Mouse (Mus musculus) kidney, embryonic 15.5 days (tissue): Measurements from ENCODE around the gene Vgll4. TPM values are rescaled to one million over a fixed set of nuclear protein-coding genes. Genes with fewer than 3 reads are reported as not detected.

Source experiments
- ATAC-seq: fragments of 200-750 bp; cut with Nextera tagmentation; replicated peaks from 2 replicates; pipeline ENCODE4 v1.8.0; 2017; ENCODE audit warnings: moderate TSS enrichment; ENCODE audit not compliant: low FRiP score
- H3K27ac ChIP-seq: fragments of 300-500 bp; sonication (generic); 2 replicates; pipeline ENCODE4 v1.5.1; 2015; ENCODE audit warnings: mild to moderate bottlenecking, inconsistent platforms
- H3K27me3 ChIP-seq: fragments of 300-500 bp; sonication (generic); 2 replicates; pipeline ENCODE4 v1.6.1; 2015; ENCODE audit warnings: inconsistent platforms
- H3K36me3 ChIP-seq: fragments of 300-500 bp; sonication (generic); 2 replicates; pipeline ENCODE4 v1.6.1; 2015; ENCODE audit warnings: inconsistent platforms
- H3K4me1 ChIP-seq: fragments of 300-500 bp; sonication (generic); 2 replicates; pipeline ENCODE4 v1.6.1; 2015; ENCODE audit warnings: inconsistent platforms
- H3K4me2 ChIP-seq: fragments of 300-500 bp; sonication (generic); 2 replicates; pipeline ENCODE4 v1.6.1; 2015; ENCODE audit warnings: moderate library complexity, mild to moderate bottlenecking, inconsistent platforms
- H3K4me3 ChIP-seq: fragments of 300-500 bp; sonication (generic); replicated peaks from 2 replicates; pipeline ENCODE4 v1.5.1; 2015; ENCODE audit warnings: mild to moderate bottlenecking, inconsistent platforms
- H3K9ac ChIP-seq: fragments of 300-500 bp; sonication (generic); 2 replicates; pipeline ENCODE4 v1.6.1; 2015; ENCODE audit warnings: mild to moderate bottlenecking, inconsistent platforms
- H3K9me3 ChIP-seq: fragments of 300-500 bp; sonication (generic); replicated peaks from 2 replicates; pipeline ENCODE4 v1.6.1; 2016; ENCODE audit warnings: inconsistent platforms
- WGBS: fragments of 180-500 bp; shearing (Covaris S2); methylation state at CpG from one replicate; pipeline ENCODE4 v1.1.7; 2015; ENCODE audit warnings: mixed read lengths; 5-methylcytosine and 5-hydroxymethylcytosine counted together
- polyA plus RNA-seq: library from polyadenylated mRNA; unstranded; fragments of >200 nt; fragmentation: Nextera tagmentation; extraction: Ambion mirVana; gene quantifications from 2 replicates; pipeline ENCODE4 v1.2.1, GENCODE M21; 2015

Vgll4 gene
- polyA plus RNA-seq, 1 experiment from 2014 or later: 110 TPM

- 76% methylated on average over 5 of the region's 5 CpGs for WGBS
- no peak overlapping the region for H3K4me3 ChIP-seq
- no peaks in the 10 kb centered on the region for H3K36me3 ChIP-seq
- ATAC-seq: no peak
- H3K4me1 ChIP-seq: peaks cover 35% of the 10 kb centered on the region
- H3K27me3 ChIP-seq: peaks cover 26% of the 10 kb centered on the region
- H3K9ac ChIP-seq: no peak overlapping the region
- no peak overlapping the region for H3K27ac ChIP-seq
- no peak overlapping the region for H3K4me2 ChIP-seq
- H3K9me3 ChIP-seq: no peaks in the 10 kb centered on the region
These were observed 1.1 kb upstream of the Vgll4 start for GRCm38 (mm10) chr6:114970895-114971294.

GRCm38 (mm10) chr6:114970386-114970785 lies 592 bp upstream of the Vgll4 start:
- Histone ChIP-seq H3K4me3 (no peak overlapping the region), H3K4me2 (peak overlapping the region; percentile 100), H3K36me3 (no peaks in the 10 kb centered on the region), H3K27me3 (peaks cover 26% of the 10 kb centered on the region), H3K4me1 (peaks cover 35% of the 10 kb centered on the region), H3K9me3 (no peaks in the 10 kb centered on the region), H3K9ac (no peak overlapping the region), H3K27ac (no peak overlapping the region)
- ATAC-seq: no peak
- WGBS: 35% methylated on average over 6 of the region's 6 CpGs

GRCm38 (mm10) chr6:114968361-114969212 lies 1.2 kb downstream of the Vgll4 start:
- under 1% methylated on average over 82 of the region's 82 CpGs for WGBS
- Histone ChIP-seq H3K36me3 (no peaks in the 10 kb centered on the region), H3K27ac (peak overlapping the region; percentile 82), H3K4me3 (peak overlapping the region; percentile 67), H3K27me3 (peaks cover 26% of the 10 kb centered on the region), H3K9me3 (no peaks in the 10 kb centered on the region), H3K9ac (peak overlapping the region; percentile 62), H3K4me1 (peaks cover 41% of the 10 kb centered on the region), H3K4me2 (peak overlapping the region; percentile 100)
- ATAC-seq: peak; percentile 89

- H3K4me2 ChIP-seq: peak overlapping the region; percentile 100
- peaks cover 26% of the 10 kb centered on the region for H3K27me3 ChIP-seq
- peaks cover 43% of the 10 kb centered on the region for H3K4me1 ChIP-seq
- peak overlapping the region; percentile 82; the same call in 1 of the 2 replicates for H3K27ac ChIP-seq
- H3K9me3 ChIP-seq: no peaks in the 10 kb centered on the region
- peak overlapping the region; percentile 67 for H3K4me3 ChIP-seq
- no peak for ATAC-seq
- no peaks in the 10 kb centered on the region for H3K36me3 ChIP-seq
- H3K9ac ChIP-seq: no peak overlapping the region
- WGBS: 39% methylated on average over 12 of the region's 12 CpGs
These were observed 2.2 kb downstream of the Vgll4 start for GRCm38 (mm10) chr6:114967623-114968022.

- H3K9ac ChIP-seq: no peak overlapping the region
- no peak overlapping the region for H3K4me2 ChIP-seq
- no peak for ATAC-seq
- peaks cover 39% of the 10 kb centered on the region for H3K4me1 ChIP-seq
- H3K27me3 ChIP-seq: peaks cover 26% of the 10 kb centered on the region
- H3K9me3 ChIP-seq: no peaks in the 10 kb centered on the region
- H3K4me3 ChIP-seq: no peak overlapping the region
- H3K36me3 ChIP-seq: no peaks in the 10 kb centered on the region
- 71% methylated on average over 2 of the region's 2 CpGs for WGBS
- H3K27ac ChIP-seq: no peak overlapping the region
These were observed 3.2 kb downstream of the Vgll4 start for GRCm38 (mm10) chr6:114966396-114967154.

GRCm38 (mm10) chr6:114965802-114966201 lies 4.0 kb downstream of the Vgll4 start:
- no peak for ATAC-seq
- Histone ChIP-seq H3K4me2 (no peak overlapping the region), H3K27me3 (peaks cover 26% of the 10 kb centered on the region), H3K9me3 (no peaks in the 10 kb centered on the region), H3K9ac (no peak overlapping the region), H3K27ac (no peak overlapping the region), H3K4me3 (no peak overlapping the region), H3K36me3 (no peaks in the 10 kb centered on the region), H3K4me1 (peaks cover 38% of the 10 kb centered on the region)
- 86% methylated on average over 3 of the region's 3 CpGs for WGBS

GRCm38 (mm10) chr6:114965396-114965795 lies 4.4 kb downstream of the Vgll4 start:
- Histone ChIP-seq H3K4me3 (no peak overlapping the region), H3K36me3 (no peaks in the 10 kb centered on the region), H3K4me2 (no peak overlapping the region), H3K9ac (no peak overlapping the region), H3K9me3 (no peaks in the 10 kb centered on the region), H3K4me1 (peaks cover 37% of the 10 kb centered on the region), H3K27ac (no peak overlapping the region), H3K27me3 (peaks cover 26% of the 10 kb centered on the region)
- 69% methylated on average over 8 of the region's 8 CpGs for WGBS
- ATAC-seq: no peak

- Histone ChIP-seq H3K36me3 (no peaks in the 10 kb centered on the region), H3K27me3 (peaks cover 23% of the 10 kb centered on the region), H3K4me3 (no peak overlapping the region), H3K27ac (0 out of 2 replicates have a peak overlapping the region, but pooled peaks have one; percentile 22), H3K4me1 (peaks cover 26% of the 10 kb centered on the region), H3K4me2 (no peak overlapping the region), H3K9me3 (no peaks in the 10 kb centered on the region), H3K9ac (no peak overlapping the region)
- WGBS: 80% methylated on average over 2 of the region's 2 CpGs
- no peak for ATAC-seq
These were observed 5.6 kb downstream of the Vgll4 start for GRCm38 (mm10) chr6:114964235-114964634.

- no peak for ATAC-seq
- Histone ChIP-seq H3K27me3 (peaks cover 19% of the 10 kb centered on the region), H3K36me3 (no peaks in the 10 kb centered on the region), H3K27ac (0 out of 2 replicates have a peak overlapping the region, but pooled peaks have one; percentile 22), H3K4me3 (no peak overlapping the region), H3K9me3 (no peaks in the 10 kb centered on the region), H3K4me1 (peaks cover 27% of the 10 kb centered on the region), H3K4me2 (no peak overlapping the region), H3K9ac (no peak overlapping the region)
- 73% methylated on average over 5 of the region's 5 CpGs for WGBS
These were observed 6.2 kb downstream of the Vgll4 start for GRCm38 (mm10) chr6:114963636-114964035.

- Histone ChIP-seq H3K27ac (0 out of 2 replicates have a peak overlapping the region, but pooled peaks have one; percentile 30), H3K4me3 (no peak overlapping the region), H3K36me3 (no peaks in the 10 kb centered on the region), H3K4me1 (peaks cover 27% of the 10 kb centered on the region), H3K27me3 (peaks cover 5% of the 10 kb centered on the region; the same call in 1 of the 2 replicates), H3K9me3 (no peaks in the 10 kb centered on the region), H3K4me2 (no peak overlapping the region), H3K9ac (no peak overlapping the region)
- WGBS: 72% methylated on average over 10 of the region's 10 CpGs
- no peak for ATAC-seq
These were observed 8.3 kb downstream of the Vgll4 start for GRCm38 (mm10) chr6:114961276-114962068.

GRCm38 (mm10) chr6:114959012-114959398 lies 10.8 kb downstream of the Vgll4 start:
- H3K4me2 ChIP-seq: no peak overlapping the region
- H3K4me1 ChIP-seq: peaks cover 23% of the 10 kb centered on the region
- no peak overlapping the region for H3K9ac ChIP-seq
- no peak overlapping the region for H3K4me3 ChIP-seq
- ATAC-seq: no peak
- 79% methylated on average over 6 of the region's 6 CpGs for WGBS
- H3K27ac ChIP-seq: no peak overlapping the region
- H3K36me3 ChIP-seq: no peaks in the 10 kb centered on the region
- H3K9me3 ChIP-seq: no peaks in the 10 kb centered on the region
- H3K27me3 ChIP-seq: no peaks in the 10 kb centered on the region
